Mouse (Mus musculus): ENCODE results near the gene Ghrhr. TPM values are rescaled to one million over a fixed set of nuclear protein-coding genes. Genes with fewer than 3 reads are reported as not detected.

Ghrhr gene
- total RNA-seq, 2 experiments from 2014 or later: not detected

GRCm38 (mm10) chr6:55434360-55434759 is 58.3 kb downstream of the Ghrhr start:
- no peak for ATAC-seq (replicated peaks; ENCODE audit: low FRiP score, poor library complexity, severe bottlenecking)

DNA sequence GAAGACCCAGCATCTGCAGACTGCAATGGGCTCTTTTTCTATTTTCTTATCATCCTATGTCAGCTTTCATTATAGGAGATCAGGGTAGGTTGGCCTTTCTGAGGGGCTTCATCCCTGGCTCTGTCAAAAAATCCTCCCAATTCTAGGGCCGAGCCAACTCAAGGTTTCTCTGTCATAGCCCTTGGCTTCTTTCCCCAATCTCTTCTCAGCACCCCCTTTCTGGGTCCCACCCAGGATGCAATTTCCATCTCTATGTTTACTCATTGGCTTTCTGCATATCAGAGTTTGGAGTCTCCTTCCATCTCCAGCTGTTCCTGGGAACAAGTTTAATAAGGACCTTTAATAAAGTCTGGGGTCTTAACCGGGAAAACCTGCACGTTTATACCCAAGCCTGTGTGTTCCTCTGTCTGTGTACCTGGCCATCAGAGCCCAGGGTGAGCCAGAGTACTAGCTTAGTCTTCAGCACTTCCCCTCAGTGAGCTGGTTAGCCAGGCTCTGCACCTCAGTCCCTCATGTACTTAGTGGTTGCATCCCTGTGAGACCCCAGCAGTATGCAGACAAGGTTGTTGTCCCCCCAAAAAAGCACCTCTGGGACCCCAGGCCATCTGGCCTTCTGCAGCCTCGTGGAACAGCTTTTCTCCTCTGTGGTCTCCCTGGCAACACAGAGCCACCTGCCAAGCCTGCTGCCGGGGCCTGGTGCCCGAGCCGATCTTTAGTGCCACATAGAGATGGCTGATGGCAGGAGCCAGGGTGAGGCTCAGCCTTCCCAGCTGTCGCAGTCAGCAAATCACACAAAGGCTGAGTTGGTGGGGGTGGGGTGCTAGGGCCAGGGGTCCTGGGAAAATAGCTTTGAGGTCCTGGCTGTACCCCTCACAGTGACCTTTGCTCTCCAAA is 59.4 kb downstream of the Ghrhr start:
- no peak for ATAC-seq (replicated peaks; ENCODE audit: low FRiP score, poor library complexity, severe bottlenecking)

- no peak for ATAC-seq (replicated peaks; ENCODE audit: low FRiP score, poor library complexity, severe bottlenecking)
These were observed 61.8 kb downstream of the Ghrhr start for GRCm38 (mm10) chr6:55437919-55438318.

Other genes starting within 250 kb of the Ghrhr start
- gene Crhr2, start 243.3 kb upstream of the Ghrhr start, total RNA-seq (2015; ENCODE audit: low replicate concordance): not detected in 2 replicates
- 0.28 TPM in 1 of 2 replicates, not detected in the other for gene Crhr2, start 243.3 kb upstream of the Ghrhr start, total RNA-seq (2017; ENCODE audit: low replicate concordance)
- not detected in 2 replicates for gene Inmt, start 201.3 kb upstream of the Ghrhr start, total RNA-seq (2015; ENCODE audit: low replicate concordance)
- not detected in 2 replicates for gene Inmt, start 201.3 kb upstream of the Ghrhr start, total RNA-seq (2017; ENCODE audit: low replicate concordance)
- not detected in 2 replicates for gene Mindy4, start 172.9 kb upstream of the Ghrhr start, total RNA-seq (2015; ENCODE audit: low replicate concordance)
- 3.4 TPM in 1 of 2 replicates, not detected in the other for gene Mindy4, start 172.9 kb upstream of the Ghrhr start, total RNA-seq (2017; ENCODE audit: low replicate concordance)
- gene Aqp1, start 39.9 kb upstream of the Ghrhr start, total RNA-seq (2015; ENCODE audit: low replicate concordance): 183 and 231 TPM in 2 replicates
- gene Aqp1, start 39.9 kb upstream of the Ghrhr start, total RNA-seq (2017; ENCODE audit: low replicate concordance): 447 and 529 TPM in 2 replicates
- gene Adcyap1r1, start 75.7 kb downstream of the Ghrhr start, total RNA-seq (2015; ENCODE audit: low replicate concordance): 0.19 TPM in 1 of 2 replicates, not detected in the other
- gene Adcyap1r1, start 75.7 kb downstream of the Ghrhr start, total RNA-seq (2017; ENCODE audit: low replicate concordance): 0.09 TPM in 1 of 2 replicates, not detected in the other